Mouse (Mus musculus): ENCODE measurements at regions not wholly inside any gene's neighbourhood (a gene's known extent, or its start where the extent isn't known, plus 50 kb on each side); places are given as distances from the start of the nearest gene placed in this dataset.

GRCm38 (mm10) chr15:94219907-94220306, 245.3 kb downstream of the Adamts20 start:
- DNase-seq (ENCODE audit: low read depth, low spot score) = no peak
- WGBS = 58% methylated on average over 5 of the region's 5 CpGs

- DNase-seq (ENCODE audit: low read depth, low spot score) = no peak
- 32% methylated on average over 2 of the region's 2 CpGs for WGBS
Measured at GRCm38 (mm10) chr15:94216703-94217102, 248.5 kb downstream of the Adamts20 start.

- whole genome bisulfite sequencing = 35% methylated on average over 9 of the region's 9 CpGs
- no peak for DNase-seq (ENCODE audit: low read depth, low spot score)
Measured at GRCm38 (mm10) chr15:94214440-94214839, 250.8 kb downstream of the Adamts20 start.

GRCm38 (mm10) chr15:94213393-94213792, 251.8 kb downstream of the Adamts20 start:
- DNase-seq (ENCODE audit: low read depth, low spot score) = no peak
- WGBS = 16% methylated on average over 4 of the region's 4 CpGs

- 9% methylated on average over 1 of the region's 1 CpGs for WGBS
Measured at GRCm38 (mm10) chr15:94208476-94208875, 256.7 kb downstream of the Adamts20 start.

GRCm38 (mm10) chr15:94206454-94206853, 258.8 kb downstream of the Adamts20 start:
- WGBS = 52% methylated on average over 8 of the region's 8 CpGs

More at GRCm38 (mm10) chr15:94208476-94208875, 256.7 kb downstream of the Adamts20 start:
- DNase-seq (ENCODE audit: low read depth, low spot score) = no peak

GRCm38 (mm10) chr15:94205309-94205893, 259.8 kb downstream of the Adamts20 start:
- DNase-seq (ENCODE audit: low read depth, low spot score) = no peak
- 75% methylated on average over 11 of the region's 11 CpGs for WGBS

More at GRCm38 (mm10) chr15:94206454-94206853, 258.8 kb downstream of the Adamts20 start:
- DNase-seq (ENCODE audit: low read depth, low spot score) = no peak

- 76% methylated on average over 7 of the region's 7 CpGs for WGBS
- no peak for DNase-seq (ENCODE audit: low read depth, low spot score)
Measured at GRCm38 (mm10) chr15:94190081-94190488, 275.1 kb downstream of the Adamts20 start.

GRCm38 (mm10) chr15:94187588-94187987, 277.6 kb downstream of the Adamts20 start:
- 69% methylated on average over 4 of the region's 4 CpGs for WGBS
- DNase-seq (ENCODE audit: low read depth, low spot score) = no peak

- no peak for DNase-seq (ENCODE audit: low read depth, low spot score)
- WGBS = 93% methylated on average over 6 of the region's 6 CpGs
Measured at GRCm38 (mm10) chr15:94183663-94184375, 281.4 kb downstream of the Adamts20 start.

- WGBS = 52% methylated on average over 7 of the region's 7 CpGs
- DNase-seq (ENCODE audit: low read depth, low spot score) = no peak
Measured at GRCm38 (mm10) chr15:94174083-94174482, 291.1 kb downstream of the Adamts20 start.

GRCm38 (mm10) chr15:94160806-94161205, 304.4 kb downstream of the Adamts20 start:
- no peak for DNase-seq (ENCODE audit: low read depth, low spot score)

GRCm38 (mm10) chr15:94139534-94139958, 325.7 kb downstream of the Adamts20 start:
- WGBS = 70% methylated on average over 13 of the region's 13 CpGs
- no peak for DNase-seq (ENCODE audit: low read depth, low spot score)

More at GRCm38 (mm10) chr15:94160806-94161205, 304.4 kb downstream of the Adamts20 start:
- WGBS = 66% methylated on average over 4 of the region's 4 CpGs

- WGBS = 67% methylated on average over 27 of the region's 27 CpGs
- DNase-seq (ENCODE audit: low read depth, low spot score) = no peak
Measured at GRCm38 (mm10) chr15:94137159-94137952, 327.9 kb downstream of the Adamts20 start.

- WGBS = 73% methylated on average over 5 of the region's 5 CpGs
Measured at GRCm38 (mm10) chr15:94112801-94113200, 352.4 kb downstream of the Adamts20 start.

GRCm38 (mm10) chr15:94107186-94107716, 358.0 kb downstream of the Adamts20 start:
- 35% methylated on average over 2 of the region's 2 CpGs for WGBS
- DNase-seq (ENCODE audit: low read depth, low spot score) = no peak

More at GRCm38 (mm10) chr15:94112801-94113200, 352.4 kb downstream of the Adamts20 start:
- DNase-seq (ENCODE audit: low read depth, low spot score) = no peak

GRCm38 (mm10) chr15:94090644-94091043, 374.6 kb downstream of the Adamts20 start:
- WGBS = 81% methylated on average over 5 of the region's 5 CpGs
- DNase-seq (ENCODE audit: low read depth, low spot score) = no peak

- WGBS = 71% methylated on average over 6 of the region's 6 CpGs
- no peak for DNase-seq (ENCODE audit: low read depth, low spot score)
Measured at GRCm38 (mm10) chr15:94089856-94090255, 375.4 kb downstream of the Adamts20 start.

GRCm38 (mm10) chr15:94082369-94082768, 382.8 kb downstream of the Adamts20 start:
- DNase-seq (ENCODE audit: low read depth, low spot score) = no peak
- 85% methylated on average over 4 of the region's 4 CpGs for WGBS

GRCm38 (mm10) chr15:94077056-94077455, 388.2 kb downstream of the Adamts20 start:
- DNase-seq (ENCODE audit: low read depth, low spot score) = no peak
- WGBS = 70% methylated on average over 6 of the region's 6 CpGs

Data from large intestine, adult 2 months (tissue).